Mouse (Mus musculus): ENCODE measurements around the gene Abi3bp.

Abi3bp gene

GRCm38 (mm10) chr16:56686747-56687146 lies 209.1 kb downstream of the Abi3bp start:
- no peak for DNase-seq (ENCODE audit: low spot score)

DNA sequence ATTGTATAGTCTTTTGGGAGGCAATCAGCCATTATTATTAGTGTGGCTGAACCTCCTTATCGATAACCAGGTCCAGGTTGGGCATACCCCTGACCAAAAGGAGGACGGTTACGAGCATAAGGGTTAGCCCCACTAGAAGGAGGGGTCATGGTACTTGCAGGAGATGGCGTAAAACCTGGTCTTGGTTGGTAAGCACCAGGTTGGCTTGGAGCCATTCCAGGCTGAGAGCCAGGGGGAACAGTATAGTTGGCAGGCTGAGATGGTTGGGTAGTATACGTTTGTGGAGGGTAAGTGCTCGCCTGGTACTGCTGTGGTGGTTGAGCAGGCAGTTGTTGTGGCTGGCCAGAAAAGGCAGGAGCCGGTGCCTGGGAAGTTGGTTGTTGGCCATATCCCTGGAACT lies 213.0 kb downstream of the Abi3bp start:
- DNase-seq (ENCODE audit: low spot score): no peak

DNA sequence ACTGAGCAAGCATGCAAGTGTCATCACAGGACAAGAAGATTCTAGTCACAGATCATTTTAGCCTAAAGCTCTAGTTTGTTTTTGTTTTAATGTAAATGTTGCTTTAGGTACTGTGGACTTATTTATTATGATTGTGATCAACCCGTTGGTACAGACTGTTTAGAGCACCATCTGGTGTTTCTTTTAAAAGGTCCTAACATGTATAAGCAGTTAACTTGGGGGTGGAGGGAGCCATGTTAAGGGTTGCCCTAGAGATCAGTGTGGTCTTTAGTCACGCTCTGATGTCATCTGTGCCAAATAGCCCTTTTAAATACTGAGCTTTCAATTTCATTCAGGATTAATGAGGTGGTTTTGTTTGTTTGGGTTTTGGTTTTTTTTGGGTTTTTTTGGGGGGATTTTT lies 218.8 kb downstream of the Abi3bp start:
- no peak for DNase-seq (ENCODE audit: low spot score)

- DNase-seq (ENCODE audit: low spot score): no peak
Measured at GRCm38 (mm10) chr16:56700898-56701297, 223.2 kb downstream of the Abi3bp start.

DNA sequence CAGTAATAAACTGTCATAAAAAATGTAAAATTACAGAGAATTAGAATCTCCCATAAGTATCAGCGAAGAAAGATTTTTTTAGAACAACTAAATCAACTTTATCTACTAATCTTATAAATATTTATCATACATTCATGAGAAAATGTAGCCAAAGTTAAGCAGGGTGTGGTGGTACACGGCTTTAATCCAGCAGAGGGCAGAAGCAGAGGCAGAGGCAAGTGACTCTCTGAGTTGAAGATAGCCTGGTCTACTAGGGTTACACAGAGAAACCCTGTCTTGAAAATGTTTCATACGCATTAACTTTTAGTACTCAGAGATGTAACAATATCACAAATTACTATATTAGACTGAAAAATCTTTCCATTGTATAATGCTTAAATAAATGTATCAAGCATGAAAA lies 228.1 kb downstream of the Abi3bp start:
- DNase-seq (ENCODE audit: low spot score): no peak

- no peak for DNase-seq (ENCODE audit: low spot score)
Measured at GRCm38 (mm10) chr16:56710071-56710470, 232.4 kb downstream of the Abi3bp start.

- DNase-seq (ENCODE audit: low spot score): no peak
Measured at GRCm38 (mm10) chr16:56715608-56716007, 237.9 kb downstream of the Abi3bp start.

- peak; percentile 41 for DNase-seq (ENCODE audit: low spot score)
Measured at GRCm38 (mm10) chr16:56716557-56717179, 239.0 kb downstream of the Abi3bp start.

- peak; percentile 98 for DNase-seq (ENCODE audit: low spot score)
Measured at GRCm38 (mm10) chr16:56717224-56718200, 239.8 kb downstream of the Abi3bp start, which contains the start of gene Tfg. Gene Tfg (minus strand): TSS chr16:56717450.

- no peak for DNase-seq (ENCODE audit: low spot score)
Measured at GRCm38 (mm10) chr16:56719031-56719430, 241.4 kb downstream of the Abi3bp start.

DNA sequence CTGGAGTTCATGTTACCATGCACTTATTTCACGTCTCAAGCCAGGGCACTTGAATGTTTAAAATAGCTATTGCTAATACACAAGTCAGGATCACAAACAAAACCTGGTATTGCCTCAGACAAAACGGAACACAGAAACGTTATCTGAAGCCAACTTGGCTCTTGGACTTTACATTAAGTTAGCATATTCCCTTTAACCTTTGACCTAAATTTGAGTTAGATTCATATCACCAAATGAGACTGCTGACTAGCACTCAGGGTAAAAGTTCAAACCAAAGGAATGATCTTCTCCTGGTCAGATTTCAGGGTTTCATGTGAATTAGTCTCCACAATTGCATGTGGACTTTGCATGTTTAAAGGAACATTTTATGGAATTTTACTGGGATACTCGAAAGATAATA lies 244.7 kb downstream of the Abi3bp start:
- DNase-seq (ENCODE audit: low spot score): no peak

- DNase-seq (ENCODE audit: low spot score): no peak
Measured at GRCm38 (mm10) chr16:56724927-56725326, 247.2 kb downstream of the Abi3bp start.

DNA sequence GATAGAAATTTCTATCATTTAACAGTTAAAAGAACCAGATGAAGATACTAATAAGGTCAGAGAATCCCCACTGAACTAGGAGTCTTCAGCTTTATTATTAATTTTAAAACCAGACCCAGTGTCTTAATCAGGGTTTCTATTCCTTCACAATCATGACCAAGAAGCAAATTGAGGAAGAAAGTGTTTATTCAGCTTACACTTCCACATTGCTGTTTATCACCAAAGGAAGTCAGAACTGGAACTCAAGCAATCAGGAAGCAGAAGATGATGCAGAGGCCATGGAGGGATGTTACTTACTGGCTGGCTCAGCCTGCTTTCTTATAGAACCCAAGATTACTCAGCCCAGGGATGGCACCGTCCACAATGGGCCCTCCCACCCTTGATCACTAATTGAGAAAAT lies 251.4 kb downstream of the Abi3bp start:
- DNase-seq (ENCODE audit: low spot score): no peak
